Mouse (Mus musculus): ENCODE measurements around the gene Mmp14.
A peak's percentile ranks its signal among the peaks of the same experiment; 100 is the strongest.

GRCm38 (mm10) chr14:54463959-54464292, 32.5 kb downstream of the Mmp14 start, which contains the start of gene Lrp10:
- TF ChIP-seq CTCF (IDR thresholded peaks at IDR 0.05; ENCODE audit: insufficient read depth, low read length) = no peak
- peak; percentile 69; the same call in 1 of the 2 replicates for TF ChIP-seq POLR2A (IDR thresholded peaks at IDR 0.05; ENCODE audit: borderline replicate concordance, extremely low read depth, low read depth, low read length)

All from lung, adult 2 months (tissue).